Comparison of ENCODE assay signal across 15 mouse cellular contexts in genomic region chr12:76375506-76375905, GRCm38 (mm10). TPM values are rescaled to one million over a fixed set of nuclear protein-coding genes. Genes with fewer than 3 reads are reported as not detected.
DNase-seq lines count a peak whose midpoint lies in the region; ATAC-seq lines count a peak whose summit lies in the region.
"Had no signal": no experiment of that assay in that cellular context is flagged by ENCODE, and none has a peak within 500 bp of the region (broad histone marks: within the 10 kb centered on the region; RNA-seq: fewer than 3 reads in every experiment).

No protein-coding gene starts in this region.

- peak overlapping the region; percentile 76 for H3K4me3 ChIP-seq in megakaryocyte, embryonic 14.5 days (replicated peaks)
- peak overlapping the region; percentile 2; the same call in 1 of the 2 replicates for H3K4me3 ChIP-seq in liver, embryonic 12.5 days
- H3K4me3 ChIP-seq in embryonic facial prominence, embryonic 10.5 days: no peak overlapping the region
- H3K4me3 ChIP-seq: limb, embryonic 13.5 days had no signal

- peak overlapping the region; percentile 50 for H3K4me2 ChIP-seq in liver, embryonic 12.5 days
- H3K4me2 ChIP-seq: limb, embryonic 13.5 days had no signal

- peaks cover 27% of the 10 kb centered on the region for H3K36me3 ChIP-seq in megakaryocyte, embryonic 14.5 days (replicated peaks; ENCODE audit: low read length)
- H3K36me3 ChIP-seq in liver, embryonic 12.5 days: peaks cover 11% of the 10 kb centered on the region
- H3K36me3 ChIP-seq in embryonic facial prominence, embryonic 10.5 days (replicated peaks): peaks cover 4% of the 10 kb centered on the region; the same call in 1 of the 2 replicates
- H3K36me3 ChIP-seq: limb, embryonic 13.5 days had no signal

- no peaks in the 10 kb centered on the region for H3K27me3 ChIP-seq in megakaryocyte, embryonic 14.5 days (replicated peaks)
- H3K27me3 ChIP-seq in liver, embryonic 12.5 days (replicated peaks): no peaks in the 10 kb centered on the region
- H3K27me3 ChIP-seq in embryonic facial prominence, embryonic 10.5 days (replicated peaks; ENCODE audit: low read depth, poor library complexity, severe bottlenecking): no peaks in the 10 kb centered on the region
- H3K27me3 ChIP-seq: limb, embryonic 13.5 days had no signal

- DNase-seq in c-Kit-negative CD71-positive TER-119-positive erythroid progenitor cells, embryonic 14.5 days (ENCODE audit: low read depth, low spot score): peak; percentile 34
- no peak for DNase-seq in embryonic facial prominence, embryonic 10.5 days (ENCODE audit: low spot score)
- DNase-seq in urinary bladder, postnatal 14 days (ENCODE audit: low spot score): no peak
- DNase-seq: cerebellum, adult 8-10 months; gastrocnemius, postnatal 25 days; kidney, postnatal 36 days; right cerebral cortex, postnatal 25 days; thymus, postnatal 14 days had no signal

- 15% methylated on average over 3 of the region's 3 CpGs for WGBS in liver, embryonic 12.5 days (ENCODE audit: insufficient replicate concordance)
- WGBS in embryonic facial prominence, embryonic 10.5 days: 86% methylated on average over 3 of the region's 3 CpGs

- H3K9ac ChIP-seq in liver, embryonic 12.5 days: peak overlapping the region; percentile 36
- H3K9ac ChIP-seq: limb, embryonic 13.5 days had no signal

- peaks cover 83% of the 10 kb centered on the region for H3K4me1 ChIP-seq in megakaryocyte, embryonic 14.5 days
- peaks cover 87% of the 10 kb centered on the region for H3K4me1 ChIP-seq in liver, embryonic 12.5 days
- peaks cover 39% of the 10 kb centered on the region for H3K4me1 ChIP-seq in embryonic facial prominence, embryonic 10.5 days

- no peaks in the 10 kb centered on the region for H3K9me3 ChIP-seq in megakaryocyte, embryonic 14.5 days
- no peaks in the 10 kb centered on the region for H3K9me3 ChIP-seq in liver, embryonic 12.5 days (replicated peaks)
- H3K9me3 ChIP-seq in embryonic facial prominence, embryonic 10.5 days: no peaks in the 10 kb centered on the region
- H3K9me3 ChIP-seq: limb, embryonic 13.5 days had no signal

- H3K27ac ChIP-seq in liver, embryonic 12.5 days: peak overlapping the region; percentile 67
- H3K27ac ChIP-seq in embryonic facial prominence, embryonic 10.5 days (replicated peaks): no peak overlapping the region
- H3K27ac ChIP-seq: limb, embryonic 13.5 days had no signal

- ATAC-seq in megakaryocyte, adult 5-6 weeks (ENCODE audit: poor library complexity, severe bottlenecking): no peak
- peak; percentile 80 for ATAC-seq in liver, embryonic 12.5 days
- no peak for ATAC-seq in frontal cortex, adult (ENCODE audit: low TSS enrichment)
- ATAC-seq: intestine, postnatal 0 days had no signal

RNA-seq across cellular contexts. Expression of gene Zbtb1, which starts 5.4 kb away (rescaled TPM):
- 0.79 and 4.7 TPM in 2 replicates for polyA plus RNA-seq in megakaryocyte, embryonic 14.5 days (2012; ENCODE audit: insufficient read depth, low replicate concordance)
- 8.9 and 11.7 TPM in 2 replicates for total RNA-seq in megakaryocyte, adult 5-6 weeks (2015)
- 9.1 and 10.1 TPM in 2 replicates for total RNA-seq in megakaryocyte, adult 5-6 weeks (2017)
- 7.3 and 8.2 TPM in 2 replicates for polyA plus RNA-seq in liver, embryonic 12.5 days (2016; fragmentation: Nextera tagmentation; extraction: Ambion mirVana)
- 9.4 and 10.0 TPM in 2 replicates for polyA plus RNA-seq in embryonic facial prominence, embryonic 10.5 days (2016; fragmentation: Nextera tagmentation; extraction: Ambion mirVana)

RNA-seq across cellular contexts. Expression of gene Zbtb25, which starts 6.1 kb away (rescaled TPM):
- polyA plus RNA-seq in megakaryocyte, embryonic 14.5 days (2012; ENCODE audit: insufficient read depth, low replicate concordance): 2.4 and 7.2 TPM in 2 replicates
- total RNA-seq in megakaryocyte, adult 5-6 weeks (2015): 11.9 and 13.5 TPM in 2 replicates
- total RNA-seq in megakaryocyte, adult 5-6 weeks (2017): 7.2 and 9.2 TPM in 2 replicates
- 10.3 and 10.8 TPM in 2 replicates for polyA plus RNA-seq in liver, embryonic 12.5 days (2016; fragmentation: Nextera tagmentation; extraction: Ambion mirVana)
- polyA plus RNA-seq in embryonic facial prominence, embryonic 10.5 days (2016; fragmentation: Nextera tagmentation; extraction: Ambion mirVana): 14.6 and 17.7 TPM in 2 replicates

RNA-seq across cellular contexts. Expression of gene Hspa2, which starts 28.5 kb away (rescaled TPM):
- polyA plus RNA-seq in megakaryocyte, embryonic 14.5 days (2012; ENCODE audit: insufficient read depth, low replicate concordance): 2.9 and 5.8 TPM in 2 replicates
- 1.3 and 2.2 TPM in 2 replicates for total RNA-seq in megakaryocyte, adult 5-6 weeks (2015)
- 4.8 and 6.7 TPM in 2 replicates for total RNA-seq in megakaryocyte, adult 5-6 weeks (2017)
- polyA plus RNA-seq in liver, embryonic 12.5 days (2016; fragmentation: Nextera tagmentation; extraction: Ambion mirVana): 2.1 and 2.9 TPM in 2 replicates
- polyA plus RNA-seq in embryonic facial prominence, embryonic 10.5 days (2016; fragmentation: Nextera tagmentation; extraction: Ambion mirVana): 5.4 and 5.9 TPM in 2 replicates

RNA-seq across cellular contexts. Expression of gene Ppp1r36, which starts 41.8 kb away (rescaled TPM):
- polyA plus RNA-seq in megakaryocyte, embryonic 14.5 days (2012; ENCODE audit: insufficient read depth, low replicate concordance): not detected in 2 replicates
- total RNA-seq in megakaryocyte, adult 5-6 weeks (2015): 0.58 TPM in 1 of 2 replicates, not detected in the other
- total RNA-seq in megakaryocyte, adult 5-6 weeks (2017): 0.18 TPM in 1 of 2 replicates, not detected in the other
- 0.18 and 0.29 TPM in 2 replicates for polyA plus RNA-seq in liver, embryonic 12.5 days (2016; fragmentation: Nextera tagmentation; extraction: Ambion mirVana)
- 1.6 and 1.8 TPM in 2 replicates for polyA plus RNA-seq in embryonic facial prominence, embryonic 10.5 days (2016; fragmentation: Nextera tagmentation; extraction: Ambion mirVana)
- total RNA-seq: gastrocnemius, postnatal 25 days; neutrophil, adult 5-6 weeks had no signal

RNA-seq across cellular contexts. Expression of gene Akap5, which starts 50.8 kb away (rescaled TPM):
- polyA plus RNA-seq in megakaryocyte, embryonic 14.5 days (2012; ENCODE audit: insufficient read depth, low replicate concordance): 0.63 TPM in 1 of 2 replicates, not detected in the other
- not detected in 2 replicates for total RNA-seq in megakaryocyte, adult 5-6 weeks (2015)
- 0.08 and 0.15 TPM in 2 replicates for total RNA-seq in megakaryocyte, adult 5-6 weeks (2017)
- polyA plus RNA-seq in liver, embryonic 12.5 days (2016; fragmentation: Nextera tagmentation; extraction: Ambion mirVana): 0.98 and 1.0 TPM in 2 replicates
- polyA plus RNA-seq in embryonic facial prominence, embryonic 10.5 days (2016; fragmentation: Nextera tagmentation; extraction: Ambion mirVana): 2.3 and 2.7 TPM in 2 replicates
